Mouse (Mus musculus) heart, adult 2 months (tissue): ENCODE measurements around the gene Nhej1. TPM values are rescaled to one million over a fixed set of nuclear protein-coding genes. Genes with fewer than 3 reads are reported as not detected.
A peak's percentile ranks its signal among the peaks of the same experiment; 100 is the strongest.

Experiments
- DNase-seq, 2 experiments: peaks; one replicate each; pipeline ENCODE4 v3.0.0; 2021
- H3K27ac ChIP-seq: fragments of 200-600 bp; 2 replicates; pipeline ENCODE4 v1.8.1; 2022
- H3K27me3 ChIP-seq: fragments of 200-500 bp; 2 replicates; pipeline ENCODE4 v1.6.1; 2012; ENCODE audit warnings: mild to moderate bottlenecking, low read length, inconsistent platforms, mixed read lengths; ENCODE audit not compliant: control insufficient read depth, insufficient read depth
- H3K36me3 ChIP-seq: fragments of 200-500 bp; 2 replicates; pipeline ENCODE4 v1.6.1; 2012; ENCODE audit warnings: low read length, inconsistent platforms; ENCODE audit not compliant: control insufficient read depth, insufficient read depth
- H3K4me1 ChIP-seq: fragments of 200-500 bp; 2 replicates; pipeline ENCODE4 v1.6.1; 2011; ENCODE audit warnings: low read length; ENCODE audit not compliant: control insufficient read depth, insufficient read depth
- H3K4me3 ChIP-seq: fragments of 200-600 bp; 2 replicates; pipeline ENCODE4 v1.8.1; 2022
- H3K79me2 ChIP-seq: fragments of 200-500 bp; replicated peaks from 2 replicates; pipeline ENCODE4 v1.6.1; 2012; ENCODE audit warnings: mild to moderate bottlenecking, inconsistent platforms, low read length, moderate library complexity, mixed read lengths; ENCODE audit not compliant: control insufficient read depth, insufficient read depth
- H3K9ac ChIP-seq: fragments of 200-500 bp; 2 replicates; pipeline ENCODE4 v1.6.1; 2012; ENCODE audit warnings: low read depth, mild to moderate bottlenecking, control low read depth, inconsistent platforms, low read length, mixed read lengths
- CTCF ChIP-seq: fragments of 200-600 bp; IDR thresholded peaks from 2 replicates; pipeline ENCODE4 v1.8.1; 2022; ENCODE audit warnings: antibody characterized with exemption, mild to moderate bottlenecking, moderate library complexity
- EP300 ChIP-seq: fragments of 200-500 bp; IDR thresholded peaks from 2 replicates; pipeline ENCODE4 v1.6.1; 2011; ENCODE audit warnings: low read depth, low read length, control low read depth; ENCODE audit not compliant: insufficient read depth
- POLR2A ChIP-seq: fragments of 200-500 bp; IDR thresholded peaks from 2 replicates; pipeline ENCODE4 v1.6.1; 2011; ENCODE audit warnings: mild to moderate bottlenecking, low read depth, low read length, control low read depth; ENCODE audit not compliant: insufficient read depth
- WGBS: fragments of 180-500 bp; shearing (Covaris S2); methylation state at CpG from one replicate; pipeline ENCODE4 v1.1.7; 2018; 5-methylcytosine and 5-hydroxymethylcytosine counted together
- intact Hi-C: fragments of 180-260 bp; cut with DNase I; formaldehyde crosslinking; loops from one replicate; pipeline ENCODE4 v1.15.1; 2025
- polyA plus RNA-seq: library from polyadenylated mRNA; depleted of rRNA; stranded (reverse); fragments of >200 nt; gene quantifications from 2 replicates; pipeline ENCODE4 v1.2.3, GENCODE M21; 2012
- total RNA-seq, 2 experiments: library from RNA; stranded (reverse); gene quantifications; 2 replicates each; pipeline ENCODE4 v1.2.3; 2021

Nhej1 gene
- total and polyA plus RNA-seq, 3 experiments, result 3.6 to 4.7 (median 4.0) TPM

- Histone ChIP-seq H3K27ac (no peak within 1 kb of the TSS), H3K27me3 (no peaks in the 10 kb centered on the region), H3K4me1 (no peaks in the 10 kb centered on the region), H3K36me3 (no peaks in the 10 kb centered on the region), H3K4me3 (no peak within 1 kb of the TSS), H3K9ac (no peak within 1 kb of the TSS), H3K79me2 (no peaks in the 10 kb centered on the region)
- 57% methylated on average over 12 of the region's 12 CpGs for WGBS
- intact Hi-C loops, result no loop called here
- DNase-seq, result no peak
- TF ChIP-seq EP300, result no peak
- TF ChIP-seq CTCF, result no peak
- no peak for TF ChIP-seq POLR2A
These were observed 8.6 kb upstream of the Nhej1 start, which contains the start of gene Slc23a3 for GRCm38 (mm10) chr1:75133421-75134207. Slc23a3 (minus strand) TSS chr1:75133890.

GRCm38 (mm10) chr1:75128641-75129040 lies 3.6 kb upstream of the Nhej1 start:
- 57% methylated on average over 3 of the region's 3 CpGs for WGBS
- DNase-seq, result no peak
- H3K27me3 ChIP-seq, result no peaks in the 10 kb centered on the region
- H3K9ac ChIP-seq, result no peak overlapping the region
- intact Hi-C loops, result no loop called here
- H3K36me3 ChIP-seq, result no peaks in the 10 kb centered on the region
- peaks cover 2% of the 10 kb centered on the region for H3K4me1 ChIP-seq
- no peak for TF ChIP-seq POLR2A
- TF ChIP-seq CTCF, result no peak
- TF ChIP-seq EP300, result no peak
- no peak overlapping the region for H3K4me3 ChIP-seq
- no peak overlapping the region for H3K27ac ChIP-seq
- no peaks in the 10 kb centered on the region for H3K79me2 ChIP-seq

DNA sequence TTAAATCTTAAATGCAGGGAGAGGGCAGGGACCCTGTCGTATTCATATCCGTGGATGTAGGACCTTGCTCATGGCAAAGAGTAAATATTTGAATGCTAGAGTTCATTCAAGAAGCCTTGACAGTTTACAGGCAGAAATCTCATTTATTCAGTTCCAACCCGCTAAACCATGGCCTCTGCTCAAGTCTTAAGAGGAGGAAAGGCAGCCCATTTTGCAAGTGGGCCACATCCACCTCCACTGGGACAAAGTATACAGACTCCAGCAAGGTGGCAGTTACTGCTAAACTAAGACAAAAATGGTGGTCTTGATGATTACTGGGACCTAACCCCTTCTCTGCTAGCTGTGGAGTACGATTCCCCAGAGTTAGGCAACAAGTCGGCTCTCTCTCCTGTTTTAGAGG lies 418 bp upstream of the Nhej1 start:
- 40% methylated on average over 5 of the region's 5 CpGs for WGBS
- peak overlapping the region; percentile 99 for H3K27ac ChIP-seq
- H3K9ac ChIP-seq, result no peak overlapping the region; the same call in 1 of the 2 replicates
- peaks cover 2% of the 10 kb centered on the region for H3K4me1 ChIP-seq
- no peak for TF ChIP-seq CTCF
- TF ChIP-seq POLR2A, result no peak
- no peak for TF ChIP-seq EP300
- no peaks in the 10 kb centered on the region for H3K27me3 ChIP-seq
- H3K36me3 ChIP-seq, result no peaks in the 10 kb centered on the region
- H3K79me2 ChIP-seq, result no peaks in the 10 kb centered on the region
- DNase-seq, result no peak
- intact Hi-C loops, result no loop called here
- H3K4me3 ChIP-seq, result peak overlapping the region; percentile 66

DNA sequence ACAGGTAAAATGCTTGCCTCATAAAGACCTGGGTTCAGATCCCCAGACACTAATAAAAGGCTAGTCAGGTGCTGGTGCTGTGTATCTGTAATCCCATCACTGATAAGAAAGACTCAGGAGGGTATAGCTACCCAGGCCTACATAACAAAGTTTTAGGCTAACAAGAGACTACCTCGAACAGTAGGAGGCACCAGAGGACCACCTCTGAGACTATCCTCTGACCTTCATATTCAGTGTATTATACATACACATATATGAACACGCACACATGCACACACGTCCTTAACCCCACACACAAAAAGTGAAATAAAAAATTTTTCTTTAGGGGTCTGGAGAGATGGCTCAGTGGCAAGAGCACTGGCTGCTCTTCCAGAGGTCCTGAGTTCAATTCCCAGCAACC lies 2.8 kb downstream of the Nhej1 start:
- no peak for DNase-seq
- intact Hi-C loops, result no loop called here
- peak; percentile 41 for TF ChIP-seq CTCF
- TF ChIP-seq EP300, result no peak
- no peak for TF ChIP-seq POLR2A
- 79% methylated on average over 3 of the region's 3 CpGs for WGBS
- no peak overlapping the region for H3K9ac ChIP-seq
- no peaks in the 10 kb centered on the region for H3K36me3 ChIP-seq
- H3K27me3 ChIP-seq, result no peaks in the 10 kb centered on the region
- H3K4me1 ChIP-seq, result peaks cover 2% of the 10 kb centered on the region
- no peak overlapping the region for H3K4me3 ChIP-seq
- no peak overlapping the region for H3K27ac ChIP-seq
- H3K79me2 ChIP-seq, result no peaks in the 10 kb centered on the region

DNA sequence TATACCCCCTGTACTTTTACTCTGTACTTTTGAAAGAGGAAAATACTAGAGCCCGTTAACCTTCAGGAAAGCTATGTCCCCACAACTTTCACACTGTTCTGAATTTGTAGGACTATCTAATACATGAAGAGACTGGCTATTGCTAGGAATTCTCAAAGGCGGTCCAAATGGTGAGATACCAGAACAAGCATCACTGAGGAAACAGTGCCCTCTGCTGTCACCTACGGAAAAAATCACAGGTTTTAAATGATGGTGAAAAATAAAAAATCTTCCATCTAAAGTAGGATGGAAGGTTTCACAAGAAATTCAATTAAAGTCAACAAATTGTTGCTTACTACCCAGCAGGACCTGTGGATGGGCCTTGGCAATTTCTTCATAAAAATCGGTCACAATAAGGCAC lies 72.9 kb downstream of the Nhej1 start:
- H3K4me1 ChIP-seq, result peaks cover 1% of the 10 kb centered on the region
- peaks cover 3% of the 10 kb centered on the region; the same call in 1 of the 2 replicates for H3K36me3 ChIP-seq
- no peaks in the 10 kb centered on the region for H3K27me3 ChIP-seq
- no peaks in the 10 kb centered on the region for H3K79me2 ChIP-seq
- no peak overlapping the region for H3K27ac ChIP-seq
- WGBS, result 24% methylated on average over 4 of the region's 4 CpGs
- TF ChIP-seq POLR2A (no peak), CTCF (peak; percentile 77), EP300 (no peak)
- no peak overlapping the region for H3K4me3 ChIP-seq
- H3K9ac ChIP-seq, result no peak overlapping the region
- peak in 1 of 2 experiments; percentile 7 for DNase-seq
- intact Hi-C loops, result no loop called here

DNA sequence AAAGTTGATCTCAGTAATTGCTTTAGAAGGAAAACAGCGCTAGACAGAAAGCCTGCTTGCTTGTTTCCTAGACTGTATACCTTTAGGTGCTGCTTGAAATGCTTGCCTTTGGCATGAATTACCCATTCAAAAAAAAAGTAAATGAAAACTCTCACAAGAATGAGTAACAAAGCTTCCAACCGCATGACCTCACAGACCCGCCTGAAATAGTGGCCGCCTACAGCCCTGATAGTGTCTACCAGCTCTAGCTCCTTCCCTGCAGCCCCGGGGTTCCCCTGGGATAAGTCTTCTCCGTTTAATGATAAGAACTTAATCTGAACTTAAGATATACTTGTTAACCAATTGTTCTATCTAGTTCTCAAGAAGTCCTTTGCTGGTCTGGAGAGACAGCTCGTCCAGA lies 73.6 kb downstream of the Nhej1 start:
- WGBS, result 45% methylated on average over 7 of the region's 7 CpGs
- H3K36me3 ChIP-seq, result peaks cover 3% of the 10 kb centered on the region; the same call in 1 of the 2 replicates
- H3K4me1 ChIP-seq, result peaks cover 1% of the 10 kb centered on the region
- DNase-seq, result peak in 1 of 2 experiments; percentile 5
- TF ChIP-seq POLR2A (no peak), EP300 (no peak), CTCF (no peak)
- no peak overlapping the region for H3K9ac ChIP-seq
- H3K27me3 ChIP-seq, result no peaks in the 10 kb centered on the region
- no peaks in the 10 kb centered on the region for H3K79me2 ChIP-seq
- no peak overlapping the region for H3K4me3 ChIP-seq
- H3K27ac ChIP-seq, result no peak overlapping the region
- intact Hi-C loops, result no loop called here
